Mouse (Mus musculus): Measurements from ENCODE around the gene Olfr267. TPM values are rescaled to one million over a fixed set of nuclear protein-coding genes. Genes with fewer than 3 reads are reported as not detected.

Gene Olfr267
- polyA plus RNA-seq, 1 experiment from 2014 or later = not detected

Other genes starting within 250 kb of the Olfr267 start
- gene Lpar1, start 233.8 kb downstream of the Olfr267 start, polyA plus RNA-seq (2014; fragmentation: Nextera tagmentation; extraction: Ambion mirVana) = 17.5 and 20.2 TPM in 2 replicates
- gene Ecpas, start 125.0 kb upstream of the Olfr267 start, polyA plus RNA-seq (2014; fragmentation: Nextera tagmentation; extraction: Ambion mirVana) = 47.8 and 49.3 TPM in 2 replicates
- gene Zkscan16, start 155.9 kb upstream of the Olfr267 start, polyA plus RNA-seq (2014; fragmentation: Nextera tagmentation; extraction: Ambion mirVana) = 2.8 and 3.2 TPM in 2 replicates
- gene Ptgr1, start 199.4 kb upstream of the Olfr267 start, polyA plus RNA-seq (2014; fragmentation: Nextera tagmentation; extraction: Ambion mirVana) = 4.6 and 4.8 TPM in 2 replicates
- gene Dnajc25, start 207.3 kb upstream of the Olfr267 start, polyA plus RNA-seq (2014; fragmentation: Nextera tagmentation; extraction: Ambion mirVana) = 5.2 and 9.6 TPM in 2 replicates
- gene Gm20503, start 215.5 kb upstream of the Olfr267 start, polyA plus RNA-seq (2014; fragmentation: Nextera tagmentation; extraction: Ambion mirVana) = 6.5 and 8.6 TPM in 2 replicates
- 198 and 200 TPM in 2 replicates for gene Gng10, start 247.4 kb upstream of the Olfr267 start, polyA plus RNA-seq (2014; fragmentation: Nextera tagmentation; extraction: Ambion mirVana)

Measured in hindbrain, embryonic 14.5 days (tissue).